Mouse (Mus musculus) erythroblast, embryonic 14.5 days (primary cell): Measurements from ENCODE around the gene Gm44805.

ENCODE experiments used
- GATA1 ChIP-seq: IDR thresholded peaks from 2 replicates; pipeline ENCODE4 v1.6.1; 2012; ENCODE audit warnings: low read length, inconsistent platforms, mixed read lengths
- TAL1 ChIP-seq: IDR thresholded peaks from 3 replicates; pipeline ENCODE4 v1.6.1; 2012; ENCODE audit warnings: low read length, inconsistent platforms, mixed read lengths

GRCm38 (mm10) chr7:19695881-19696280, 14.7 kb upstream of the Gm44805 start:
- TF ChIP-seq TAL1 (no peak), GATA1 (no peak)
